Mouse (Mus musculus): ENCODE results near the gene Slco3a1. TPM values are rescaled to one million over a fixed set of nuclear protein-coding genes. Genes with fewer than 3 reads are reported as not detected.

Slco3a1 gene
- total RNA-seq (2014; rRNA removed) (32.7 and 39.2 TPM in 2 replicates), polyA plus RNA-seq (2015; fragmentation: Nextera tagmentation; extraction: Ambion mirVana) (21.8 and 23.4 TPM in 2 replicates)

- peaks cover 16% of the 10 kb centered on the region; the same call in 1 of the 2 replicates for H3K4me1 ChIP-seq (ENCODE audit: insufficient read depth, low read length)
- peak within 1 kb of the TSS; percentile 77 for H3K4me2 ChIP-seq (ENCODE audit: low read depth, low read length, poor library complexity, severe bottlenecking)
- no peaks in the 10 kb centered on the region for H3K27me3 ChIP-seq (ENCODE audit: insufficient read depth, low read length)
- TF ChIP-seq CTCF (IDR thresholded peaks at IDR 0.05), result peak; percentile 70
- H3K36me3 ChIP-seq (ENCODE audit: insufficient read depth, low read length), result no peaks in the 10 kb centered on the region
- peak within 1 kb of the TSS; percentile 87 for H3K9ac ChIP-seq (replicated peaks; ENCODE audit: low read length, poor library complexity, severe bottlenecking)
- WGBS, result 2% methylated on average over 49 of the region's 66 CpGs
- DNase-seq (ENCODE audit: low spot score) (peak; percentile 74), ATAC-seq (ENCODE audit: low FRiP score) (peak; percentile 82)
- peak within 1 kb of the TSS; percentile 79 for H3K4me3 ChIP-seq (ENCODE audit: low read depth, low read length)
- no peaks in the 10 kb centered on the region for H3K9me3 ChIP-seq (ENCODE audit: low read length)
- H3K27ac ChIP-seq (ENCODE audit: low read depth, low read length), result peak within 1 kb of the TSS; percentile 95
Observed at GRCm38 (mm10) chr7:74554608-74555311, at the start of gene Slco3a1. Gene Slco3a1 (minus strand): TSS chr7:74554780.

DNA sequence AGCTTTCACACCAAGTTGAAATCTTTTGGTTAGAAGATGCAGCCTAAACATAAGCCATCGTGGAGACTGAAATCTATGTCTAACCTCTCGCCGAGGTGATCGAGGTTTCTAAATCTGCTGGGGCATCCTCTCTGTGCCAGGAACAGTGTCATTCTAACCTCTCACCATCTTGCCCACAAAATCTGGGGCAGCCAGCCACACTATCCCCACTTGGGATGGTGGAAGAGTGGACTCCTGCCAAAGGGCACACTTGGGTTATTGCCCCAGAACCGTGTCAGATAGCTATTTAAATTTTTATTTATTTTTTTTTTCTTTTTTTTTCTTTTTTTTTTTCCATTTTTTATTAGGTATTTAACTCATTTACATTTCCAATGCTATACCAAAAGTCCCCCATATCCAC is 46.4 kb upstream of the Slco3a1 start:
- Histone ChIP-seq H3K27ac (ENCODE audit: low read depth, low read length) (no peak overlapping the region), H3K36me3 (ENCODE audit: insufficient read depth, low read length) (no peaks in the 10 kb centered on the region), H3K4me2 (ENCODE audit: low read depth, low read length, poor library complexity, severe bottlenecking) (no peak overlapping the region), H3K9ac (replicated peaks; ENCODE audit: low read length, poor library complexity, severe bottlenecking) (no peak overlapping the region), H3K9me3 (ENCODE audit: low read length) (no peaks in the 10 kb centered on the region), H3K4me1 (ENCODE audit: insufficient read depth, low read length) (no peaks in the 10 kb centered on the region), H3K27me3 (ENCODE audit: insufficient read depth, low read length) (no peaks in the 10 kb centered on the region), H3K4me3 (ENCODE audit: low read depth, low read length) (no peak overlapping the region)
- ATAC-seq (ENCODE audit: low FRiP score) (no peak), DNase-seq (ENCODE audit: low spot score) (no peak)
- no peak for TF ChIP-seq CTCF (IDR thresholded peaks at IDR 0.05)
- 97% methylated on average over 5 of the region's 5 CpGs for WGBS

GRCm38 (mm10) chr7:74579411-74579810 is 24.8 kb upstream of the Slco3a1 start:
- Histone ChIP-seq H3K27me3 (ENCODE audit: insufficient read depth, low read length) (no peaks in the 10 kb centered on the region), H3K27ac (ENCODE audit: low read depth, low read length) (no peak overlapping the region), H3K4me3 (ENCODE audit: low read depth, low read length) (no peak overlapping the region), H3K9ac (replicated peaks; ENCODE audit: low read length, poor library complexity, severe bottlenecking) (no peak overlapping the region), H3K36me3 (ENCODE audit: insufficient read depth, low read length) (no peaks in the 10 kb centered on the region), H3K9me3 (ENCODE audit: low read length) (no peaks in the 10 kb centered on the region), H3K4me1 (ENCODE audit: insufficient read depth, low read length) (no peaks in the 10 kb centered on the region), H3K4me2 (ENCODE audit: low read depth, low read length, poor library complexity, severe bottlenecking) (no peak overlapping the region)
- DNase-seq (ENCODE audit: low spot score) (peak; percentile 20), ATAC-seq (ENCODE audit: low FRiP score) (no peak)
- WGBS, result 63% methylated on average over 1 of the region's 1 CpGs
- no peak for TF ChIP-seq CTCF (IDR thresholded peaks at IDR 0.05)

GRCm38 (mm10) chr7:74575678-74576077 is 21.1 kb upstream of the Slco3a1 start:
- Histone ChIP-seq H3K4me1 (ENCODE audit: insufficient read depth, low read length) (no peaks in the 10 kb centered on the region), H3K27ac (ENCODE audit: low read depth, low read length) (no peak overlapping the region), H3K9me3 (ENCODE audit: low read length) (no peaks in the 10 kb centered on the region), H3K9ac (replicated peaks; ENCODE audit: low read length, poor library complexity, severe bottlenecking) (no peak overlapping the region), H3K4me2 (ENCODE audit: low read depth, low read length, poor library complexity, severe bottlenecking) (no peak overlapping the region), H3K27me3 (ENCODE audit: insufficient read depth, low read length) (no peaks in the 10 kb centered on the region), H3K36me3 (ENCODE audit: insufficient read depth, low read length) (no peaks in the 10 kb centered on the region), H3K4me3 (ENCODE audit: low read depth, low read length) (no peak overlapping the region)
- DNase-seq (ENCODE audit: low spot score) (no peak), ATAC-seq (ENCODE audit: low FRiP score) (no peak)
- TF ChIP-seq CTCF (IDR thresholded peaks at IDR 0.05), result no peak
- 77% methylated on average over 3 of the region's 3 CpGs for WGBS

GRCm38 (mm10) chr7:74555416-74555815 is 836 bp upstream of the Slco3a1 start:
- peak overlapping the region; percentile 77 for H3K4me2 ChIP-seq (ENCODE audit: low read depth, low read length, poor library complexity, severe bottlenecking)
- peak; percentile 81 for DNase-seq (ENCODE audit: low spot score)
- 12% methylated on average over 6 of the region's 6 CpGs for WGBS
- H3K9ac ChIP-seq (replicated peaks; ENCODE audit: low read length, poor library complexity, severe bottlenecking), result peak overlapping the region; percentile 87
- H3K27ac ChIP-seq (ENCODE audit: low read depth, low read length), result peak overlapping the region; percentile 95
- H3K9me3 ChIP-seq (ENCODE audit: low read length), result no peaks in the 10 kb centered on the region
- ATAC-seq (ENCODE audit: low FRiP score), result 0 out of 2 replicates have a peak, but pooled peaks have one; percentile 55
- peak overlapping the region; percentile 79 for H3K4me3 ChIP-seq (ENCODE audit: low read depth, low read length)
- no peaks in the 10 kb centered on the region for H3K27me3 ChIP-seq (ENCODE audit: insufficient read depth, low read length)
- peak; percentile 77 for TF ChIP-seq CTCF (IDR thresholded peaks at IDR 0.05)
- H3K36me3 ChIP-seq (ENCODE audit: insufficient read depth, low read length), result no peaks in the 10 kb centered on the region
- peaks cover 12% of the 10 kb centered on the region; the same call in 1 of the 2 replicates for H3K4me1 ChIP-seq (ENCODE audit: insufficient read depth, low read length)

GRCm38 (mm10) chr7:74554041-74554561 is 479 bp downstream of the Slco3a1 start:
- no peaks in the 10 kb centered on the region for H3K36me3 ChIP-seq (ENCODE audit: insufficient read depth, low read length)
- H3K9me3 ChIP-seq (ENCODE audit: low read length), result no peaks in the 10 kb centered on the region
- H3K4me3 ChIP-seq (ENCODE audit: low read depth, low read length), result peak overlapping the region; percentile 79
- peaks cover 18% of the 10 kb centered on the region; the same call in 1 of the 2 replicates for H3K4me1 ChIP-seq (ENCODE audit: insufficient read depth, low read length)
- H3K9ac ChIP-seq (replicated peaks; ENCODE audit: low read length, poor library complexity, severe bottlenecking), result peak overlapping the region; percentile 87
- H3K27ac ChIP-seq (ENCODE audit: low read depth, low read length), result peak overlapping the region; percentile 95
- no peaks in the 10 kb centered on the region for H3K27me3 ChIP-seq (ENCODE audit: insufficient read depth, low read length)
- DNase-seq (ENCODE audit: low spot score) (peak; percentile 17), ATAC-seq (ENCODE audit: low FRiP score) (peak; percentile 77)
- WGBS, result under 1% methylated on average over 41 of the region's 46 CpGs
- peak; percentile 39 for TF ChIP-seq CTCF (IDR thresholded peaks at IDR 0.05)
- H3K4me2 ChIP-seq (ENCODE audit: low read depth, low read length, poor library complexity, severe bottlenecking), result peak overlapping the region; percentile 77

All from midbrain, postnatal 0 days (tissue).